Mouse (Mus musculus) CH12.LX (cell line): ENCODE results near the gene Prrc2c. TPM values are rescaled to one million over a fixed set of nuclear protein-coding genes. Genes with fewer than 3 reads are reported as not detected.

Source experiments
- DNase-seq: peaks from one replicate; pipeline ENCODE4 v3.0.0-alpha.2; 2013; ENCODE audit errors: extremely low read depth
- H3K27ac ChIP-seq: 2 replicates; pipeline ENCODE4 v1.5.1; 2012; ENCODE audit warnings: low read depth, mild to moderate bottlenecking, control low read depth, moderate library complexity; ENCODE audit not compliant: insufficient read depth
- H3K27me3 ChIP-seq: replicated peaks from 2 replicates; pipeline ENCODE3; 2012; ENCODE audit warnings: inconsistent platforms
- H3K36me3 ChIP-seq, 2 experiments: replicated peaks in 1 of 2; 2 replicates each; pipeline versions ENCODE3 to v1.6.1; 2012; ENCODE audit warnings: inconsistent platforms in 1 of 2, low read length in 1 of 2, mild to moderate bottlenecking in 1 of 2, mixed read lengths in 1 of 2, moderate library complexity in 1 of 2; ENCODE audit not compliant: control insufficient read depth in 1 of 2, insufficient read depth in 1 of 2
- H3K4me1 ChIP-seq, 2 experiments: 2 replicates each; pipeline ENCODE4 v1.6.1; 2012; ENCODE audit warnings: inconsistent platforms in 1 of 2, moderate library complexity in 1 of 2; ENCODE audit not compliant: insufficient read depth in 2 of 2, control insufficient read depth in 1 of 2
- H3K4me2 ChIP-seq: 2 replicates; pipeline ENCODE4 v1.6.1; 2012; ENCODE audit warnings: low read depth, mild to moderate bottlenecking, control low read depth; ENCODE audit not compliant: poor library complexity, insufficient read depth, severe bottlenecking
- H3K4me3 ChIP-seq, 3 experiments: fragments of 150-350 bp in 1 of 3; sonication (generic) in 1 of 3; replicated peaks in 1 of 3; 2 replicates each; pipeline versions ENCODE3 to v1.5.1; 2011 to 2012; ENCODE audit warnings: low read depth in 2 of 3, low read length in 2 of 3, mild to moderate bottlenecking in 2 of 3, moderate library complexity in 2 of 3, control low read depth in 1 of 3, improper control_type of control experiment in 1 of 3, inconsistent platforms in 1 of 3, mixed read lengths in 1 of 3; ENCODE audit not compliant: poor library complexity in 1 of 3
- H3K79me2 ChIP-seq: replicated peaks from 2 replicates; pipeline ENCODE4 v1.6.1; 2012; ENCODE audit warnings: mild to moderate bottlenecking, moderate library complexity; ENCODE audit not compliant: control insufficient read depth, poor library complexity, insufficient read depth, severe bottlenecking; ENCODE audit errors: extremely low read depth
- H3K9ac ChIP-seq: 2 replicates; pipeline ENCODE4 v1.6.1; 2012; ENCODE audit warnings: low read depth, mild to moderate bottlenecking, control low read depth, moderate library complexity; ENCODE audit not compliant: insufficient read depth
- H3K9me3 ChIP-seq: replicated peaks from 2 replicates; pipeline ENCODE3; 2012; ENCODE audit warnings: low read length, inconsistent platforms, mixed read lengths
- BHLHE40 ChIP-seq: IDR thresholded peaks from 2 replicates; pipeline ENCODE4 v1.6.1; 2011; ENCODE audit warnings: mild to moderate bottlenecking, low read depth, low read length, improper control_type of control experiment
- CHD1 ChIP-seq: IDR thresholded peaks from 2 replicates; pipeline ENCODE4 v1.6.1; 2012; ENCODE audit warnings: low read depth, low read length, improper control_type of control experiment, inconsistent platforms
- CHD2 ChIP-seq: IDR thresholded peaks from 2 replicates; pipeline ENCODE4 v1.6.1; 2011; ENCODE audit warnings: low read length, improper control_type of control experiment
- CTCF ChIP-seq, 2 experiments: IDR thresholded peaks in 1 of 2; conservative IDR thresholded peaks in 1 of 2; 2 replicates each; pipeline ENCODE4 v1.5.1; 2011 to 2012; ENCODE audit warnings: low read depth in 2 of 2, low read length in 2 of 2, improper control_type of control experiment in 1 of 2, inconsistent platforms in 1 of 2, mild to moderate bottlenecking in 1 of 2, moderate library complexity in 1 of 2
- ELF1 ChIP-seq: IDR thresholded peaks from 2 replicates; pipeline ENCODE4 v1.6.1; 2014; ENCODE audit warnings: low read depth, mild to moderate bottlenecking, inconsistent platforms, low read length, improper control_type of control experiment
- EP300 ChIP-seq: IDR thresholded peaks from 2 replicates; pipeline ENCODE4 v1.6.1; 2011; ENCODE audit warnings: low read length, improper control_type of control experiment
- GABPA ChIP-seq: IDR thresholded peaks from 2 replicates; pipeline ENCODE4 v1.6.1; 2012; ENCODE audit warnings: low read depth, low read length, improper control_type of control experiment, inconsistent platforms; ENCODE audit not compliant: insufficient replicate concordance
- HCFC1 ChIP-seq: IDR thresholded peaks from 2 replicates; pipeline ENCODE4 v1.6.1; 2012; ENCODE audit warnings: low read depth, mild to moderate bottlenecking, inconsistent platforms, low read length, improper control_type of control experiment
- IRF4 ChIP-seq: IDR thresholded peaks from 2 replicates; pipeline ENCODE4 v1.6.1; 2014; ENCODE audit warnings: low read depth, mild to moderate bottlenecking, inconsistent platforms, low read length, improper control_type of control experiment
- JUN ChIP-seq: IDR thresholded peaks from 2 replicates; pipeline ENCODE4 v1.6.1; 2011; ENCODE audit warnings: low read depth, mild to moderate bottlenecking, low read length, improper control_type of control experiment, moderate library complexity; ENCODE audit not compliant: insufficient read depth
- JUND ChIP-seq: conservative IDR thresholded peaks from 2 replicates; pipeline ENCODE4 v1.6.1; 2011; ENCODE audit warnings: low read depth, low read length, improper control_type of control experiment
- KAT2A ChIP-seq: IDR thresholded peaks from 2 replicates; pipeline ENCODE4 v1.6.1; 2012; ENCODE audit warnings: low read length, improper control_type of control experiment, inconsistent platforms; ENCODE audit not compliant: insufficient replicate concordance
- MAX ChIP-seq: IDR thresholded peaks from 2 replicates; pipeline ENCODE4 v1.6.1; 2011; ENCODE audit warnings: low read length, improper control_type of control experiment
- MAZ ChIP-seq: IDR thresholded peaks from 2 replicates; pipeline ENCODE4 v1.6.1; 2012; ENCODE audit warnings: low read depth, mild to moderate bottlenecking, inconsistent platforms, low read length, improper control_type of control experiment, moderate library complexity
- MEF2A ChIP-seq: IDR thresholded peaks from 2 replicates; pipeline ENCODE4 v1.6.1; 2014; ENCODE audit warnings: low read depth, mild to moderate bottlenecking, inconsistent platforms, low read length, improper control_type of control experiment, borderline replicate concordance
- MXI1 ChIP-seq: IDR thresholded peaks from 2 replicates; pipeline ENCODE4 v1.6.1; 2011; ENCODE audit warnings: mild to moderate bottlenecking, low read depth, low read length, improper control_type of control experiment
- MYC ChIP-seq: IDR thresholded peaks from 2 replicates; pipeline ENCODE4 v1.6.1; 2011; ENCODE audit warnings: low read depth, mild to moderate bottlenecking, improper control_type of control experiment, low read length
- NRF1 ChIP-seq: IDR thresholded peaks from 2 replicates; pipeline ENCODE4 v1.6.1; 2014; ENCODE audit warnings: low read depth, mild to moderate bottlenecking, inconsistent platforms, low read length, improper control_type of control experiment, moderate library complexity
- POLR2A ChIP-seq: IDR thresholded peaks from 2 replicates; pipeline ENCODE4 v1.6.1; 2011; ENCODE audit warnings: low read depth, mild to moderate bottlenecking, improper control_type of control experiment, low read length
- POLR2AphosphoS2 ChIP-seq: IDR thresholded peaks from 2 replicates; pipeline ENCODE4 v1.6.1; 2011; ENCODE audit warnings: low read depth, low read length, improper control_type of control experiment
- RAD21 ChIP-seq: IDR thresholded peaks from 2 replicates; pipeline ENCODE4 v1.6.1; 2011; ENCODE audit warnings: low read depth, mild to moderate bottlenecking, low read length, improper control_type of control experiment, moderate library complexity
- SIN3A ChIP-seq: IDR thresholded peaks from 2 replicates; pipeline ENCODE4 v1.6.1; 2012; ENCODE audit warnings: low read length, improper control_type of control experiment, inconsistent platforms
- TBP ChIP-seq: conservative IDR thresholded peaks from 2 replicates; pipeline ENCODE4 v1.6.1; 2011; ENCODE audit warnings: low read depth, low read length, improper control_type of control experiment
- TCF12 ChIP-seq: IDR thresholded peaks from 2 replicates; pipeline ENCODE4 v1.6.1; 2014; ENCODE audit warnings: low read depth, mild to moderate bottlenecking, inconsistent platforms, low read length, improper control_type of control experiment
- ZC3H11A ChIP-seq: IDR thresholded peaks from 2 replicates; pipeline ENCODE4 v1.6.1; 2012; ENCODE audit warnings: low read depth, mild to moderate bottlenecking, inconsistent platforms, low read length, improper control_type of control experiment
- ZKSCAN1 ChIP-seq: IDR thresholded peaks from 2 replicates; pipeline ENCODE4 v1.6.1; 2012; ENCODE audit warnings: low read depth, inconsistent platforms, low read length, improper control_type of control experiment, borderline replicate concordance
- ZNF384 ChIP-seq: IDR thresholded peaks from 2 replicates; pipeline ENCODE4 v1.6.1; 2012; ENCODE audit warnings: low read depth, low read length, improper control_type of control experiment, inconsistent platforms
- dilution Hi-C: fragments of 300-500 bp; cut with MboI; formaldehyde crosslinking; loops from 2 replicates; pipeline ENCODE4 v1.14.3; 2020; ENCODE audit warnings: low sequenced_read_pairs; ENCODE audit not compliant: extremely low pct_unique_long_range_greater_than_20kb, extremely low pct_ligation_motif_present
- in situ Hi-C: fragments of 300-500 bp; cut with MboI; formaldehyde crosslinking; loops from 3 replicates; pipeline ENCODE4 v1.14.3; 2019; ENCODE audit warnings: low sequenced_read_pairs, low pct_ligation_motif_present, low pct_unique_long_range_greater_than_20kb, mixed read lengths
- polyA plus RNA-seq: library from polyadenylated mRNA; unstranded; fragments of >175 nt; gene quantifications from 2 replicates; pipeline ENCODE4 v1.2.1, GENCODE M21; 2012; ENCODE audit warnings: low read depth; ENCODE audit not compliant: insufficient read length
- total RNA-seq, 2 experiments: library from RNA; depleted of rRNA; stranded (reverse); fragments of 300-350 nt in 1 of 2; fragments of >200 nt in 1 of 2; gene quantifications; 2 replicates each; pipeline ENCODE4 v1.2.3; 2012 to 2014

The Prrc2c gene
- total and polyA plus RNA-seq, 3 experiments, result 30.9 to 144 (median 59.8) TPM

- TF ChIP-seq BHLHE40 (no peak), CTCF (conservative IDR thresholded peaks at IDR 0.05 in 1 of 2, IDR thresholded peaks at IDR 0.05 in 1 of 2; ENCODE audit: low read depth in 2 of 2, low read length in 2 of 2) (no peak), MYC (no peak)
Observed at GRCm38 (mm10) chr1:162771617-162772360, 31.4 kb upstream of the Prrc2c start (continued).

- Histone ChIP-seq H3K27ac (no peak overlapping the region), H3K9me3 (no peaks in the 10 kb centered on the region), H3K36me3 (no peaks in the 10 kb centered on the region), H3K4me2 (no peak overlapping the region), H3K4me1 (peaks cover 2 to 7% of the 10 kb centered on the region in 2 experiments; a peak in 2 of 4 replicates), H3K9ac (no peak overlapping the region), H3K79me2 (no peaks in the 10 kb centered on the region), H3K27me3 (no peaks in the 10 kb centered on the region), H3K4me3 (no peak overlapping the region)
- no peak for DNase-seq
- TF ChIP-seq RAD21 (no peak), NRF1 (no peak), JUND (no peak), MAZ (no peak), MAX (no peak), IRF4 (no peak), HCFC1 (no peak), CHD1 (no peak), POLR2AphosphoS2 (no peak), ZNF384 (no peak), CHD2 (no peak), ZC3H11A (no peak), GABPA (no peak), SIN3A (no peak), MEF2A (no peak)
- in situ Hi-C loops (no loop called here), dilution Hi-C loops (no loop called here)
Observed at GRCm38 (mm10) chr1:162752009-162752408, 11.7 kb upstream of the Prrc2c start.

GRCm38 (mm10) chr1:162749607-162750006 is 9.3 kb upstream of the Prrc2c start:
- Histone ChIP-seq H3K27me3 (no peaks in the 10 kb centered on the region), H3K9ac (no peak overlapping the region), H3K4me1 (peaks cover 2 to 7% of the 10 kb centered on the region in 2 experiments; a peak in 2 of 4 replicates), H3K9me3 (no peaks in the 10 kb centered on the region), H3K79me2 (no peaks in the 10 kb centered on the region)
- in situ Hi-C loops, result no loop called here
- no peak for DNase-seq
- TF ChIP-seq MXI1 (no peak), KAT2A (no peak), MEF2A (no peak), NRF1 (no peak), SIN3A (no peak), GABPA (no peak), POLR2A (no peak), TBP (no peak), ZC3H11A (no peak), ZKSCAN1 (no peak), MAZ (no peak), TCF12 (no peak), JUN (no peak), IRF4 (no peak), ELF1 (no peak), RAD21 (no peak), EP300 (no peak)
- TF ChIP-seq, all 38 proteins: peak for 0
- H3K4me3 ChIP-seq, result no peak overlapping the region
- dilution Hi-C loops, result no loop called here
- H3K4me2 ChIP-seq, result no peak overlapping the region
- no peak overlapping the region for H3K27ac ChIP-seq
- no peaks in the 10 kb centered on the region for H3K36me3 ChIP-seq
